Mouse (Mus musculus) spleen, adult 2 months (tissue): ENCODE data around the gene Pdgfra.

Source experiments
- CTCF ChIP-seq: fragments of 200-500 bp; IDR thresholded peaks from 2 replicates; pipeline ENCODE4 v1.5.1; 2011; ENCODE audit warnings: mild to moderate bottlenecking, inconsistent platforms; ENCODE audit not compliant: insufficient read depth, insufficient read length, insufficient replicate concordance; ENCODE audit errors: extremely low read depth
- POLR2A ChIP-seq: fragments of 200-500 bp; IDR thresholded peaks from 2 replicates; pipeline ENCODE4 v1.6.1; 2011; ENCODE audit warnings: low read depth, low read length, inconsistent platforms

- TF ChIP-seq POLR2A (no peak), CTCF (no peak)
Observed at GRCm38 (mm10) chr5:75214929-75215328, 62.8 kb downstream of the Pdgfra start.
